Mouse (Mus musculus) kidney, adult 9 months (tissue): ENCODE measurements around the gene Olfr91.

Experiments used
- DNase-seq: peaks from one replicate; pipeline ENCODE4 v3.0.0; 2022

Gene Olfr91

GRCm38 (mm10) chr17:37061435-37061834 lies 36.6 kb downstream of the Olfr91 start:
- DNase-seq: no peak

- no peak for DNase-seq
Observed at GRCm38 (mm10) chr17:37056957-37057356, 41.1 kb downstream of the Olfr91 start.

GRCm38 (mm10) chr17:37051745-37052144 lies 46.3 kb downstream of the Olfr91 start:
- no peak for DNase-seq

- DNase-seq: no peak
Observed at GRCm38 (mm10) chr17:37050876-37051275, 47.2 kb downstream of the Olfr91 start.

- DNase-seq: peak; percentile 67
Observed at GRCm38 (mm10) chr17:37050399-37050798, 47.7 kb downstream of the Olfr91 start.

GRCm38 (mm10) chr17:37049570-37050310 lies 48.3 kb downstream of the Olfr91 start:
- DNase-seq: peak; percentile 53

GRCm38 (mm10) chr17:37048383-37048782 lies 49.7 kb downstream of the Olfr91 start:
- no peak for DNase-seq

GRCm38 (mm10) chr17:37047981-37048380 lies 50.1 kb downstream of the Olfr91 start:
- DNase-seq: no peak

GRCm38 (mm10) chr17:37047332-37047976 lies 50.6 kb downstream of the Olfr91 start:
- no peak for DNase-seq

GRCm38 (mm10) chr17:37046312-37047112 lies 51.6 kb downstream of the Olfr91 start:
- peak; percentile 31 for DNase-seq

DNA sequence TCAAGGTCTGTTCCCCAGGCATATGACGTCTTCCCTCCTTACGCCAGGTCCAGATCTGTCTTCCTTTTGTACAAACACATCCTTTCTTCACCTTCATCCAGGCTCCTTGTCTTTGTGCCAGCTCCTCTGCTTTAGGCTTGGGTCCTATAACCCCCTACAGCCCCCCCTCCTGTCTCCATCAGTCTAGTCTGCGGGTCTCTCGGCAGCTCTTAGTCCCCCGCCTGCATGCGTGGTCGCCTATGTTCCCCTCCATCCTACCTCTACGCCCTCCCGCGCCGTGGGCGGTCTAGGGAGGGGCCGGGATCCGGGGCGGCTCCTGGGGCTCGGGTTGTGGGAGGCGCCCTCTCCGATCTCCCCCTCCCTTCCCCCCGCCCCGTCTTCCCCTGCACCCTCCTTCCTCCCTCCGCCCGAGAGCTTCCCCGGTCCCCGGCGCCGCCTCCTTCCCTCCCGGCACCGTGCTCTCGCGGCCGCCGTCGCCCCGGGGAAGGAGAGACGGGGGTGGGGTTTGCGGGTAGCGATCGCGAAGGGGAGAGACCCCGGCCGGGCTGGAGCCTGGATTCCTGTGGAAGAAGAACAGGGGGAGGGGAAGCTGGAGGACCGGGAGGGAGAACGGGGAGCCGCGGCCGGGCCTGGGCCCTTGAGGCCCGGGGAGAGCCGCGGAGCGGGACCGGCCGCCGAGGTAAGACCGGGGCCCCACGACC lies 52.3 kb downstream of the Olfr91 start, which contains the start of gene Gabbr1:
Gene Gabbr1 (plus strand): TSS at position 356 of the 701 bp plus-strand sequence.
- peak; percentile 67 for DNase-seq

GRCm38 (mm10) chr17:37044651-37045244 lies 53.3 kb downstream of the Olfr91 start:
- DNase-seq: no peak
